Mouse (Mus musculus) kidney, postnatal 10 days (tissue): ENCODE data around the gene Sorcs3.

Experiments
- DNase-seq: peaks from one replicate; pipeline ENCODE4 v3.0.0; 2021; ENCODE audit warnings: mixed read lengths

Gene Sorcs3

GRCm38 (mm10) chr19:48727048-48727447 lies 521.2 kb downstream of the Sorcs3 start:
- no peak for DNase-seq

- DNase-seq, result no peak
These were observed 521.8 kb downstream of the Sorcs3 start for GRCm38 (mm10) chr19:48727601-48728000.

- no peak for DNase-seq
These were observed 525.9 kb downstream of the Sorcs3 start for GRCm38 (mm10) chr19:48731731-48732130.

GRCm38 (mm10) chr19:48734370-48734769 lies 528.5 kb downstream of the Sorcs3 start:
- DNase-seq, result no peak

DNA sequence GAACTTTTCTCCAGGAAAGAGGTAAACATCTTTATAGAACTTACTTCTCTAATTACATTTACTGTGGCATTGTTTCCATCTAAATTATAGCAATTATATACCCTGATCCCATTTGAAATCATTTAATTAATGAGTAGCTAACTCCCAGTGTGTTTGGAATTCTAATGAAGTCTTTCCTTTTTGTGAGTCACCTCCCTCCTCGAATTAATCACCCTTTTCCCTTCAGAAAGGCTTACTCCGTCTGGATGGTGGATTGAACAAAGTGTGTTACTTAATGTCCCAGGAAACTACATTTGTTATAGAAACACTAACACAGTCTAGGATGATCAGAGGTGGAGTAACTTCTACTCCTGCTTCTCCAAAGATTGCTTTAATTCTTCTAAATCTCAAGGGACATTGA lies 531.7 kb downstream of the Sorcs3 start:
- no peak for DNase-seq

- DNase-seq, result no peak
These were observed 549.3 kb downstream of the Sorcs3 start for GRCm38 (mm10) chr19:48755156-48755555.

GRCm38 (mm10) chr19:48756831-48757230 lies 551.0 kb downstream of the Sorcs3 start:
- peak; percentile 19 for DNase-seq

DNA sequence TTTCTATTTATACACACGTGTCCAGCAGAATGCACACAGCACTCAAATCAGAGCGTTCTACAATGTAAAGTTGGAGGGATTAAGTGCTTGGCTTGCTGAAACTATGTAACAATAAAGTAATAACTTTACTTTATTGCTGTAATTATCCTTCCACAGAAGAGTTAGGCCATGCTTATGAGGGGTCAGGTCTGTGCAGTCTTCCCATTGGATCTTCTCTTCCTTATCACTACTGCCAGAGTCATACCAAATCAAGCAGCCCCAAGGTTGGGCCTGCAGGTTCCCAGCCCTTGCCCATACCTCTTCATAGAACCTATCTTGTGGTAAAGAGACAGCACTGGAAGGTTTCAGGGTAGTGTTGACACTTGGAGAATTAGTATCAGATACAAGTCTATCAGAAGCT lies 560.7 kb downstream of the Sorcs3 start:
- no peak for DNase-seq

- no peak for DNase-seq
These were observed 565.7 kb downstream of the Sorcs3 start for GRCm38 (mm10) chr19:48771565-48771964.

DNA sequence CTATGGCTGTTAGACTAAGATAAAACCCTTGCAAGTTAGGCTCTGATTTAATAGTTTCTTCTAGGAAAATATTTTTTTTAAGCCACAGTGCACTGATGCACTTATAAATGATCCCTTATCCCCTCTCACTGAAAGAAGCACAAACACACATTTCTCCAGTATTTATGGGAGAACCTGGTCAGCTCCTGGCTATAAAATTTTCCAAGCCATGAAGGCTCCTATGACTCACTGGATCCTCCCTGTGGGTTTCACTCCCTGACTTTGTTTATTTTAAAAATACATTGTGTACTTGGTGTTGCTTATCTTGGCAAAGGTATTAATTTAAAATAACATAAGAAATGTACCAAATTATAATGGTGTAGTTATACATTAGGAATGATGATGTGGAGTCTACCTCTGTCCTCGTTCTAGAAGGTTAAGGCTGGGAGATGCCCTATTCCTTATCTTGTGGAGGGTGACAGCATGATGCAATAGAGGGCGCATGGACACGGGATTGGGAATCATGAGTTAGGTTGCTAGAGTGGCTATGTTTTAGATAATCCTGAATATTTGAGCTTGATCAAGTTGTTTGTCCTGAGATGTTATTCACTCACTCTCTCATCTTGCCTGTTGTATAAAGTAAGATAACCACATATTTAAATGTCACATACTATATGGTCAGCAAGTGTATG lies 573.4 kb downstream of the Sorcs3 start:
- DNase-seq, result no peak

DNA sequence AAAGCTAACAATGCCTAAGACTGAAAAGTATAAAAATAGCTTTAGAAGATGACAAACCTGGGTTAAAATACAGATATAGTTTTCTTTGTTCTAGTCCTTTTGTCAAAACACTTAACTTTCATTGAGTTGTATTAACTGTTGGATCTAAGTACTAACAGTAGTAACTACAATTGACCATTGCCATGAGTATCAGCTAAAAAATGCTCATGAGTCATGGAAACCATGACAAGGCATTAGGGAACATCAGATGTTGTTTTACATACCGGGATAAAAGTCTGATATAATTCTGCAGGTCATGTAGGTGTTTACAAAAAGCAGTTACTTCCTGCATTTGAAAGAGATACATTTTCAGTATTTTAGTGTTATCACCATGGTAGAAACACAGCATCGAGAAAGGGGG lies 575.0 kb downstream of the Sorcs3 start:
- no peak for DNase-seq

- DNase-seq, result peak; percentile 36
These were observed 576.3 kb downstream of the Sorcs3 start for GRCm38 (mm10) chr19:48782024-48782721.

DNA sequence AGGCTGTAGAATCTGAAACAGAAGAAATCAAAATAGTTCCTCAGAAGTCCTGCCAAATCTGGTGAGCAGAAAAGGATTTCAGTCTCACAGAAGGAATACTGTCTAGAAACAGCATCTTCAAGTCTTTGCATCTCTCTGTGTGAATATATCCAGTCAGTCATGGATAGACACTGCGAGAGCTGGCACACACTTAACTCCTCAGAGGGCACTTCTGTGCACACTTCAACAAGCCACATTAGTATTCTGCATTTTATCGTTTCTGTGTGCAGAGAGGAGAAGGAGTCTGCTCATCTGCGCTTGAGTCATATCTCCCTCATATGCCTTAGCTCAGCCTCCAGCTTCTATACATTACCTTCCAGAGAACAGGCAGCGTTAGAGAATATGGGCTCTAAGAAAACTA lies 581.4 kb downstream of the Sorcs3 start:
- DNase-seq, result no peak

DNA sequence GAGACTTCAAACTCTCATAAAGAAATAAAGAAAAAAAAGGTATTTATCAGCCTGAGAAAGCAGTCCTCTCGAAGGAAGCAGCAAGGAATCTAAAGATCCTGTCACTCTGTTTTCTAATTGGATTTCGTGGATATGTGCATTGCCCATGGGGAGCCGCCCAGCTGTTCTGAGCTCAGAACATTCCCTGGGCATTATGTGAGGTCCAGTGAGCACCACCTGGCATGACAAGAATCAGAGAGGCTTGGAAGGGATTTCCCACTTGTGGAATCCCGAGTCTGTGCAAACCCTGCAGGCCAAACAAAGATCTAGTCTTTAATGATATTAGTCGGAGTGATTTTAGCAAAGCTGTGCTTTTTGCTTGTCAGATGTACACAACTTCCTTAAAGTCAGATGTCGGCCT lies 598.7 kb downstream of the Sorcs3 start:
- no peak for DNase-seq

DNA sequence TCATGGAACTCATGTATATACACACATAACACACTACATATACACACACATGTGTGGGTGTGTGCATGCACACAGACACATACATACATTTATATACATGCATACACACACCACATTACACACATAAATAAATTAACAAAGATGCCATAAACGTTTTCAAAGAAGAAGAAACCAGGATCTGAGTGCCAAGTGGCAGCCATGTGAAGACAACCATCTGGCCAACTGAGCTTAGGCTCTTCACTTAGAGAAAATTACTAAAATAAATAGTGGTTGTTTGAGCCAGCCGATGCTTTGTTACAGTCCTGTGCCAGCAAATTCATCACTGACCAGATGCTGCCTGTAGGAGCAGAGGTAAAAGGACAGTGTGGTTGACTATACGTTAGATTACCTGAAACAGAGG lies 605.7 kb downstream of the Sorcs3 start:
- no peak for DNase-seq

- no peak for DNase-seq
These were observed 608.0 kb downstream of the Sorcs3 start for GRCm38 (mm10) chr19:48813823-48814222.

- no peak for DNase-seq
These were observed 609.2 kb downstream of the Sorcs3 start for GRCm38 (mm10) chr19:48815064-48815463.

DNA sequence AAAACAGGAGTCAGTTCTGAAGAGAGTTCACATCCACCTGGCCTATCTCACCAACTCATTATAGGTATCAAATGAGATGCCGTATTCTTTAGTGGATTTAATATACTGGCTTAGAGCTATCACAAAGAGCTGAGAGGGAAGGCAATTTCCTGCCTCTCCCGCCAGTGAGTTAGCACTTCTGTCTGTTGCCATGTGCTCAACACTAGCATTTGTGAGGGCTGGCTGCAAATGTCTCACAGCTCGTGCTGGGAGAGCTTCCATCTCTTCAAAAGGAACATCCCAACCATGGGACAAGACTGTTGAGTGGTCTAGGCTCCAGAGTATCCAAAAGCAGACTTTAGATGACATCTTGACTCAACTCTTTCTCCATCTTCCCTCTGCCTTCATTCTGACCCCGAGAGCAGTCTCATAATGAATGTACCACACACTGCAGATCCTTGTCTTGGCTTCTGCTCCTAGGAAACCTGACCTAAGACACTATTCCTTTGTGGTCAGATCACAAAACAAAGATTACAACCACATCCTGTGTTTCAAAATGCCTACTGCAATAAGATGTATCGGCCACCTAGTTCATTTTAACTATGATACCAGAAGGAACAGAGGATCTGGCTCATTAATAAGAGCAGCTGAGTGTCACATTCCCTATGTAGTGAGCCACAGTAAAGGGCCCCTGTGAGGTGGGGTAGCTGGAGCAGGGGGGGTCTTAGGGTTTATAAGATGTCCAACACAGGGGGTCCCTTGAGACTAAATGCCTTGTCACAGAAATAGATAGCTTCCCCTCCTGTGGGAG lies 614.9 kb downstream of the Sorcs3 start:
- DNase-seq, result no peak

GRCm38 (mm10) chr19:48821283-48821715 lies 615.5 kb downstream of the Sorcs3 start:
- DNase-seq, result no peak

- no peak for DNase-seq
These were observed 628.5 kb downstream of the Sorcs3 start for GRCm38 (mm10) chr19:48834342-48834741.

GRCm38 (mm10) chr19:48839418-48839817 lies 633.6 kb downstream of the Sorcs3 start:
- peak; percentile 19 for DNase-seq

GRCm38 (mm10) chr19:48847700-48848099 lies 641.9 kb downstream of the Sorcs3 start:
- DNase-seq, result no peak

DNA sequence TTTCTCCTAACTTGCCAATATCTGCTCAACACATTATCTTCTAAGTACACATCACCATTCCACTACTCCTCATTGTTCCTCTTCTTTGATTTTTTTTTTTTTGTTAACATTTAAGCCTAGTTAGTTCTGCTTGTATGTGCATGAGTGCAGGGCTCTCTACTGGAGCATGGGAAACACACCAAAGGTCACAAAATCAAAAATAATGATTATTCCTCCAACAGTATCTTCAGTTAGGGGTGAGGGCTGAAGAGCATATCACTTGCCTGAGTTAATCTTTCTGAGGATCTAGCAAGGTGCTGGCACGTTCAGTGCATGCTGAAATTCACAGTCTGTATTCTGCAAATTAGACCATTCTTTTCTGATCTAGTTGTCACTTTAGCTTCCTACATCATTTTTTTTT lies 644.6 kb downstream of the Sorcs3 start:
- DNase-seq, result no peak
